Mouse (Mus musculus) spleen, adult 18-20 months (tissue): ENCODE measurements around the gene Gldc.

Source experiments
- DNase-seq, 2 experiments: peaks; one replicate each; pipeline ENCODE4 v3.0.0; 2022; ENCODE audit warnings: mixed read lengths in 2 of 2

Gldc gene

DNA sequence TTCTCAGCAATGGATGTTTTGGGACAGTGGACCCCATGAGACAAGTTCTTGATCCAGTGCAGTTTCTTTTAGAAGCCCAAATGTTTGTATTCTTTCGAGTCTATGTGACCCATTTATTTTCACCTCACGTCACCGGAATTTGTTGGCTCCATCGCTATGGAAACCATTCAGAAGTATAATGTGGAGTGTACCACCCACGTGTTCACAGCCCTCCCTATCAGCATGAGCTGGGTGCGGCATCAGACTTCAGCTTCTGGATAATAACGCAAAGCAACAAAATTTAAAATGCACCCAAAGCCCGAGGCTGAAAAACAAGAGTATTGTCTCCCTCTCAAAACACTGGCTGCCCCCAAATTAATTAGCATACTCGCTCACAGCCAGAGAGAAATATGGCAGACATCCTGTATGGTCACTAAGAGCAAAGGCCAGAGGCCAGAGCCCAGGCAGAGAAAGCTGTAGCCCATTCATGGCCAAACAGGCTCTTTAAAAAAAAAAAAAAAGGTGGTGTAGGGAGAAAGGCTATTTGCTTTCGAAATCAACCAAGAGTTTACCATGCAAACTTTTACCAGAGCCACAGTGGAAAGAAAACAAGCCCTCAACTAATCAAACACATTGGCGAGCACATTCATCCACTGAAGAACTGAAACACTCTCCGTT lies 18.1 kb downstream of the Gldc start:
- no peak for DNase-seq

DNA sequence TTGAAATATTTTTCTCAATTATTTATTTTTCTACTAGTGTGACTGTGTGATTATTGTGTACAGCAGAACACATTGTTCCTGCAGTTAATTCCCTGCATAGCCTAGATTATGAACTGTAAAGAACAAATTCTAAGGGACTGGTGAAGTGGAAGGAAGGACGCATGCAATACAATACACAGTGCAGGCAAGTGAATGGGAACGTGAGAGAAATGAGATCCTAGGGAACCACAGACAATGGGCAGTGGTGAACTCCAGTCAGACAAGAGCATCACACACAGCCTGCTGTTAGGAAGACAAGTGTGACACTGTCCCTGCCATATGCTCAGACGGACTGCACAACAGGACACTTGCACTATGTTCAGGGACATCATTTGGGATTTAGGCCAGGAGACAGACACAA lies 21.5 kb downstream of the Gldc start:
- DNase-seq: no peak

DNA sequence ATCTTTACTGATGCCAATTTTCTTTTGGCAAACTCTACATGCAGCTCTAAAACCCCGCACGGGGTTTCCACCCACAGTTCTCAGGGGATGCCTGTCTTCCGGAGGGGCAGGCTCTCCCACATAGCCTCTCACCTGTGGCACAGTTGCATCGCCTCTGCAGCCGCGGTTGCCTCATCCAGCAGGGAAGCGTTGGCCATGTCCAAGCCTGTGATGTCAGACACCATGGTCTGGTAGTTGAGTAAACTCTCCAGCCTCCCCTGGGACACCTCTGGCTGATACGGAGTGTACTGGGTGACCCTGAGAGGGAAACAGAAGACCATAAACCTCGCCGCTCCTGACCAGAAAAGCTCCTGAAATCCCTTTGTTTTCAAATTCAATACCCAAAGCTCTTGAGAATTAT lies 23.9 kb downstream of the Gldc start:
- DNase-seq: no peak

DNA sequence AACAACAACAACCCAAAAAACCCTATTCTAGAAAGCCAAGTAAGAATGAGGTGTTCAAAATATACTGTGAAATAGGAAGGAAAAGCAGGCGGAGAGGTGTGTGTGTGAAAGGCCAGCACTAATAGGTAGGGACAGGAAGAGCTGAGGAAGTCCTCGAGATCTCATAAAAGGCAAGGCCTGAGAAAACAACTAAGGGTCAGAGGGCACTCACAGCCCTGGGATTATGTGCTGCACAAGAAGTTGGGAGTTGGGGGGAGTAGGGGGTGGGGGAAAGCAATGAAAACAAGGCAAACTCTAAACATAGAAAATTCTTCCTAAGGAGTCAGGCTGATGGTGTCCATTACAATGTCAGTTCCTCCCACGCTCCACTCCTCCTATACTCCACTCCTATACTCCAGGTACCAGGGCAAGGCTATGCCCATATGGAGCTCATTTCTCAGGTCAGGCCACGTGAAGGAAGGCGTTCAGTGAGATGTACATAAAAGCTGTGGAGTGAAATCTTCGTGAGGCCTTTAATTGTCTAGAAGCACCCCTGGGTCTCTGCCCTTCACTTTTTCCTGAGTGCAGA lies 25.9 kb downstream of the Gldc start:
- no peak for DNase-seq

DNA sequence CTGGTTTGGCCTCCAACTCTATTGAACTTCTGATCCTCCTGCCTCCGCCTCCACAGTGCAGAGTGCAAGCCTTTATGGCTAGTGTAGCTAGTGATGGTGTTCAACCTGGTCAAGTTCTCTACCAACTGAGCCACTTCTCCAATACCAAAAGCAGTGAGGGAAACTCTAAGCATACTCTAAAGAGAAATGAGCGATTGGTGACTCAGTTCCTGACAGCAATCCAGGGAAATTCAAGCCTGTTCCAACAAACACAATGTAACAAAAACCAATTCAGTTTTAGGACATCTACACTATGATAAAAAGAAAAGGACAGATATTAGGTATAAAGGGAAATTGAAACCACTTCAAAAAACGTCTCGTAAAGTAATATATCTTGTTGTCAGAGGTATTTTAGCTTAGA lies 27.9 kb downstream of the Gldc start:
- DNase-seq: no peak

DNA sequence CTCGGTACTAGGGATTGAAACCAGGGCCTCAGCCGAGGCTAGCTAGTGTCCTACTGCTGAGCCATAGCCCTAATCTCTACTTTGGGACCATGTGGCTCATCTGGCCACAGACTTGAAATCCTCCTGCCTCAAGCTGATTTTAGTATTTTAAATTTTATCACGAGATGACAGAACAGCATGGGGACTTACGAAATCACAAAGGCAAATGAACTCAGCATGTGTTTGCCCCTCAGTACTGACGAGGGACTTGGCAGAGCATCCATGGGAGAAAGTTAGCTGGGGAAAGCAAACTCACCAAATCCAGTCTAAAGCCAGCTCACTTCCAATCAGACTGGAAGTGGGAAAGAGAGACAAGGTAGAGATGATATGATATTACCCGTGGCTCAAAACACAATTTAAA lies 28.5 kb downstream of the Gldc start:
- DNase-seq: no peak

DNA sequence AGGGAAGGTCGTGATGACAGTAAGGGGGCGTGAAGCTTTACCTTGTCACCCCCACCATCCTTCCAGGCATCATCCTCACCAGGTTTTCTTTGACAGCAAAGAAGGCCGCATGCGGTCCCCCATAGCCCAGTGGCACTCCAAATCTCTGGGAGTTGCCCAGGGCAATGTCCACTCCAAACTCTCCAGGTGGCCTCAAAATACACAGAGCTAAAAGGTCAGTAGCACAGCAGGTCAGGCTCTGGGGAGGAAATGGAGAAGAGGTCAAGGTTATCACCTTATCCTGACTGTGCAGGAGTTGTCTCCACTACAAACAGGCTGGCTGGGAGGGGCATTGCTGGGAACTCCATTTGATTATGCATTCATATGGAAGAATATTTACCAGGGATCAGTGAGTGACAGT lies 30.1 kb downstream of the Gldc start:
- DNase-seq: no peak

DNA sequence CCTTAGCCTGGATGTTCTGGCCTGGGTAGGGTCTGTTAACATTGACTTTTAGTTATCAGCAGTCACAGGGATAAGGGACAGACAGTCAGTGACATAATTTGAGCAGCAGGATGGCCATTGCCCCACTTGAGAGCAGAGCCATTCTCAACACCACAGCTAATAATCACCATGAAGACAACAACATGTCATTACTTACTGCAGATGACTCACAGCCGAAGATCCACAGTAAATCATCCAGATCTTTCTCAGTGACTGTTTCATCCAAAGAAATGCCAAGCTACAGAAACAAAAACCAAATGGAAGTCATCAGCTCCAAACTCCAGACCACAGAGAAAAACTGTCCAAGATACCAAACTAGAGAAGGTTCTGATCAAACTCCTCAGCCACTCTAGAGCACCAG lies 38.9 kb downstream of the Gldc start:
- no peak for DNase-seq

DNA sequence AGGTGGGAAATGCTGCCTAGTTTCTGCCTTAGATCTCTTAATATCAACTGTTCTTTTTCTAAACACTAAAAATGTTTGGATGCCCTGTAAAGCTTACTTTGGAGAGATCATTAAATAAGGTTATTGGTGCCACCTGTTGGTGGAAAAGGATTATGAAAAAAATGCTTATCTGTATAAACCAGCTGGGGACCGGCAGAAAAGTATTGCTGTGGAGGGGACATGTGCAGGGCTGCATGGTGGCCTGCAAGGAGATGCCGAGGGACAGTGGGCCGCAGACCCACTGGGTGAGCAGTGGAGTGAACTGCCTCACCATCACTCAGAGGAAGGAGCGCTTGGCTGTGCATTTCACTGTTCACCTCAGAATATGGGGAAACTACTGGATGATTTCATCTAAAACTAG lies 47.1 kb downstream of the Gldc start:
- DNase-seq: no peak

DNA sequence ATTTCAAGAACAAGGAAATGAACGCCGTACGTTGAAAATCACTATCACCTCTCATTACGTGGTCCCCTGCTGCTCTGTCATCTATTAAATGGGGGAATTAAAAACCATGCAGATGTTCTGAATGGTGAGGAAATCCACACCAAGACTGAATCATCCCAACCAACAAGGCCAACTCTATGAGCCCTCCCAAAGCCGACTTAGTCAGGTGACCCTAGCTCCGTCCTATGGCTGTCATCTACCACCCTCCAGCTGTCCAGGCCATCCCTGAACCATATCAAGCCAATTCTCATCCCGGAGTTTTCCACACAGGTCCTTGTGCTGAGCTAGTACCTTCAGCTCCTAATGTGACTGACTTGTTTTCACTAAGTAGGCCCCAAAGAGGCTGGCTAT lies 49.6 kb downstream of the Gldc start:
- no peak for DNase-seq

DNA sequence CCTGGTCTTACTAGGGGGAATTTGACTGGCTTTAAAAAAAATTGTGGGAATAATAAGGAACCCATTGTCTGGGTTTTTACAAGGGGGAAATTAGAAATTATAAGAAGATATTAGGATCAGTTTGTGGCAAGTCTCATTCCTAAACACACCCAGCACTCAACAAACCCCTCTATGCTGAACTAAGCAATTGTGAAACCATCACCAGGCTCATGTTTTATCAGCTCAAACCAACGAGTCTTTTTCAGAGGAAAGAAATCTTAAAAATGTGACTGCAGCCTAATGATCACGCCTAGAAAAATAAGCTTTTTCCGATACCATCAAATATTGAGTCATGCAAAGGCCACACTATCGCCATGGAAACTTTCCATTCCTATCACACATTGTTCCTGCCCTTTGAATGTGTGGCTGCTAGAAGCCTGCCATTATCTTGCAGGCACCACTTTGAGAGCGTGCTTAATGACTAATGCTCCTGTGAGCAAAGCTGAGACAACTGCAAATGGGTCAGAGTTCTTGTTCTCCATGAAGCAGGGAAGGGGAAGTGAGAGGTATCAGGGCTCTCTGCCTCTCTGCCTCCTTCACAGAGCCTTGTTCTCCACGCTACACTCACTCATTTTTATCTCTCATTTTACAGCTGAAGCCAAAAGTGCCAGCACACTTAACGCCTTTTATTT lies 50.1 kb downstream of the Gldc start:
- no peak for DNase-seq

DNA sequence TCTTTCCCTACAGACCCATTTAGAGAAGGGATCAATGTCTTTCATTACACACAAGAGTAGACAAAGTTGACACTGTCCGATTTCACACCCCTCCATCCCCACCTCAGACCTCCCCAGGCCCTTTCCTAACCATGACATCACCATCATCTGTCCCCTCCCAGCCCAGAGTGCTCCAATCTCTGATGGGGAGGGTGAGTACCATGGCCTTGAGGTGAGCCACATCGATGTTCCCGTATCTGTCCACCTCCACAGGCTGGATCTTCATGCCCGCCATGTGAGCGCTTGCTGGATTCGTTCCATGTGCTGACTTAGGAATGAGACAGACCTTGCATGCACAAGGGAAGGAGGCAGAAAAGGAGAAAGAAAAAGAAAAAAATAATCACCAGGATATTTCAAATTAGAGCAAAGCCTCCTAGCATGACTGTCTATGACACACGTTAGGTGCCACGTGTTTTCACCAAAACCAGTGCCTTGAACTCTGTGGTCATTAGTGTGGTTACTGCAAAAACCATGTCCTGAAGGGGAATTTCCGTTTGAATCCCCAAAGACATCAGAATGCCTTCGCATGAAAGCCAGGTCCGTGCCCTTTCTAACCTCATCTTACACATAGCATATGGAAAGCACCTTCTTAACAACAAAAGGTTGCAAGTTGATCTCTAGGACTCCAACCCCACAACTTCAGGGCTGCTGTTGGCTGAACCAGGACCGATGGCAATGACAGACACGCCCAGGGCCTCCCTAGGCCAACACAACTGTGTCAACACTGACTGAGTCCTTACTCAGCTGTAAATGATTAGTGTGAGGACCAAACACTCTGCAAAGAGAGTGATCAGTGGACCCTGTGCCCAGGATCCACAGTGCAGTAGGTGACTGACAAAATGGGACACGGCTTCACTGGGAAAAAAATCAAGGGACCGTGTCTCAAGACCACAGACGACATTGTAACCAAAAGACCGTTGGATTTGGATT lies 56.6 kb downstream of the Gldc start:
- DNase-seq: no peak

DNA sequence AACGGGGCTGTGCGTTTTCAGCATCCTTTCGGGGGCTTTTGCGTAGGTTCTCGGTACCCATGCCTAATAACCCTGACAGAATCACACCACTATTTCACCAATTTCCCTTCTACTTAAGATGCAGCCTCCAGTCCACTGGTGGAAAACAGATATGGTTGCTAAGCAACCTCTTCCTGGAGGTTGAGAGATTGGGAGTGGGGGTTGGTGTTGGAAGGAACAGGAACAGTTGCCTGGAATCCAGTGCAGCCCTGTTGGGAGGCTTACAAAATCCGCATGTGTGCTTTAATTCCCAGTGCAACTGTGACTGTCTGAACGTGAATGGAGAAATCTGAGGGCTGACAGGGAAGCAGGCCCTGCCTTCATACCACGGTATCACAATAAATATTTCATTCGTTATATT lies 57.5 kb downstream of the Gldc start:
- DNase-seq: no peak

DNA sequence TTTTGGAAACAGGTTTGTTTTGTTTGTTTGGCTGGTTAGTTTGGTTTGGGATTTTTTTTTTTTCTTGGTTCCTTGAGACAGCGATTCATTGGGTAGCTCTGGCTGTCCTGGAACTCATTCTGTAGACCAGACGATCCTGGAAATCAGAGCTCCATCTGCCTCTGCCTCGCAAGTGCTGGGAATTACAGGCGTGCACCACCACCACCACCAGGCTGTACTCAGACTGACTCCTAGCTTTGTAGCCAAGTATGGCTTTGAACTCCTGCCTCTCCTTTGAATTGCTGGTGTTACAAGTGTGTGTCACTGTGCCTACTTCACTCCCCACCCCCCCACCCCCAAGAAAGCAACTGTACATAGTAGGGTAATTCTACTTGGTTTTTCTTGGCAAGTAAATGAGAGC lies 58.0 kb downstream of the Gldc start:
- no peak for DNase-seq

DNA sequence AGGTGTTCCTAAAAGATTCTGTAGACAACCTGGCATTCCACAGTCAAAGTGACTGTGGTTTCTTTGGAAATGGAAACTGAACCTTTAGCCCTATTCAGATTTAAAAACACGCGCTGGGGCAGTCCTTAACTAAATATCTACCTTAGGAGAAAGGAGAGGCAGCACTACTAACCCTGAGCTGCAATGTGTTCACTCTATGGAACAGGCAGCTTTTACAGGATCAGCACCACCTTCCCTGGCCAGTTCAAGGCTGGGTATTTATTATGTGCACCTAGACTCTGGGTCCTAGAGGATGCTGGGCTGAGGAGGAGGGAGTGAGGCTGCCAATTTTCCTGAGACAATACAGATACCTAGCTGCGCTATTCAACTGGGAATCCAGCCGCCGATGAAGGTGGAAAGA lies 59.6 kb downstream of the Gldc start:
- DNase-seq: no peak

DNA sequence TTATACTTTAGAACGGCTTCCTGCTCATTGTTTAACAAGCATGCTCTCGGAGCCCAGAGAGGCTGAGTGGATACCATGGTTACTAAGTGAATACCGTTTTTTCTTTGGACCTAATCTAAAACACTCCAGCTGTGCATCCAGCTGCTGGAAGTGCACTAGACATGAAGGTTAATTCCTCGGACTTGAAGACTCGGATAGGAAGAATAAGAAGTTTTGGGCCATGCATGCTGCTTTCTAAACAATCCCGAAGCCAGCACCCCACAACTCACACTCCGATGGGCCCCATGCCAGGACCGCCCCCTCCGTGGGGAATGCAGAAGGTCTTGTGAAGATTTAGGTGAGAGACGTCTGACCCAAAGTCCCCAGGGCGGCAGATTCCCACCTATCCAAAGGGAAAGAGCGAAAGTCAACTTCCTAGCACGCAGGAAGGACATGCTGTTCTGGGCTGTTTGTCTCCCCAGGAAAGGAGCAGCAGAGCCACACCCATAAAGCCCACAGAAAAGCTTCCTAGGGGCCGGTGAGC lies 60.2 kb downstream of the Gldc start:
- no peak for DNase-seq

DNA sequence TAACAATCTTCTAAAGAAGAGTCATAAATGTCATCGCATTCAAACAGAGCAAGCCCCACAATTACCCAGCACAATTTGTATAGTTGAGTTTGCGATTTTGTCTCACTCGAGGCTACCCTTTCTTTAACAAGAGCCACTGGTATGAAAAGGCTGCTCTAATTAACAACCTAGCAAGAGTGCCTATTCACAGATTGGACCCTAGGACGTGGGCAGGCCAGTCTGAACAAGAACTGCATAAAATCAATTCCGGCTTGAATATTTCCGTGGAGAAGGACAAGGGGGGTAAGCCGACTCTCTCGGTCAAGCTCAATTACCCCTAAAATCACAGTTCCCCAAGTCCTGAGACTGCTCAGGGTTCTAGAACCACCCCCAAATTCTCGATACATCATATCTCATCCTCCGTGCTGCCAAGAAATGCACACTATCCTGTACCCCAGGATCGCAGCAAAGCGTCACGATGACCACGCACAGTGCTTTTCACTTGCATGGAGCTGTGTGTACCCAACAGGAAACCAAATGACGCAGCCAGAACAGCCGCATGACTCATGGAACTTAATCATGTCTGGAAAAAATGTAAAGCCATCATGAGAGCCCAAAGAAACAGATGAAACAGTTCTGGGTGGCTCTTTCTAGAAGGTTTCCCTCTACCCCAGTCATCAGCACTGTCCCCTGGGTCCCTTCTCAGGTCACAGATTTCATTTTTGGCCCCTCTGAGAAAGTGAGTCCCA lies 62.1 kb downstream of the Gldc start:
- DNase-seq: no peak

DNA sequence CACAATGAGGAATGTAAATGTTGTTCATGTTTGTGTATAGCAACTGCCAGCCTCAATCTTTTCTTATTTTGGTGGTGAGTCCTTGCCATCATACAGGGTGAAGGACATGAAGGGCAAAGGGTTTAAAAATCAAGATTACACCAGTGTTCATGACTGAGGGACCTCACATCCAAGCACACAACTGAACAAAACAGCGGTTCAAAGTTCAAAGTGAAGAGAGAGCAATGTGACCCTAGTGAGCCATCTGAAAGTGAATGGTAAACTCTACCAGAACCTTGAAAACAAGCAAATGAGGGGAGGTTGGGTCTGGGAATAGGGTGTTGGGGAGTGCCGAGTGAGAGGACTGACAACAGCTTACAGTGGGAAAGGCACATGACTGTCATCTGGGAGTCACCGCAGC lies 63.8 kb downstream of the Gldc start:
- no peak for DNase-seq

DNA sequence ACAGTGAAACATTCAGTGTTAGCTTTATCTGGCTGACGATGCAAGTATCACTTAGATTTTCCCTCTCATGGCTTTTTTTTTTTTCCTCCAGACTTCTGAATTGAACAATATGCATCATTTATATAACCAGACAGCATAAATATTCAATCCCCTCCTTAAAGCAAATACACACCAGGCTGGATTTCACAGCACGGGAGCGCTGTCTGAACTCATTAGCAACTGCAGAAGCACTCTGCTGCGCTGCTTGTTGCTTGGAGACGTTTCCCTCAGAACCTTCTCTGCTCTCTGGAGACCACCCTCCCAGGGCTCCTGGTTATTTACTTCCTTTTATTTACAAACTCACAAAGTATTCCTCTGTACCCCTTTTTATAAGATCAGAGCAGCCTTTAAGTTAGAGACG lies 66.1 kb downstream of the Gldc start:
- no peak for DNase-seq

DNA sequence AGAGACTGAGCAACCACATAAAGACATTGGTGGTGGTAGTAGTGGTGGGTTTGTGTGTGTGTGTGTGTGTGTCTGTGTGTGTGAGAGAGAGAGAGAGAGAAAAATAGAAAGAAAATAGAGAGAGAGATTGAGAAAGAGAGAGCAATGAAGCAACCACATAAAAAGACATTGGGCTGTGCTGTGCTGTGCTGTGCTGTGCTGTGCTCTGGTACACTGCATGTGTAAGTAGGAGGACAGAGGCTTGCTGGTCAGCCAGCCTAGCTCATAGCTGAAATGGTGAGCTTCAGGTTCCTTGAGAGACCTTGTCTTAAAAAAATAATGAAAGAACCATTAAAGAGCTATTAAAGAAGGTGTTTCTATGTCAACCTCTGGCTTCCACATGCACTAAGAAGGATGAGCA lies 66.6 kb downstream of the Gldc start:
- no peak for DNase-seq

DNA sequence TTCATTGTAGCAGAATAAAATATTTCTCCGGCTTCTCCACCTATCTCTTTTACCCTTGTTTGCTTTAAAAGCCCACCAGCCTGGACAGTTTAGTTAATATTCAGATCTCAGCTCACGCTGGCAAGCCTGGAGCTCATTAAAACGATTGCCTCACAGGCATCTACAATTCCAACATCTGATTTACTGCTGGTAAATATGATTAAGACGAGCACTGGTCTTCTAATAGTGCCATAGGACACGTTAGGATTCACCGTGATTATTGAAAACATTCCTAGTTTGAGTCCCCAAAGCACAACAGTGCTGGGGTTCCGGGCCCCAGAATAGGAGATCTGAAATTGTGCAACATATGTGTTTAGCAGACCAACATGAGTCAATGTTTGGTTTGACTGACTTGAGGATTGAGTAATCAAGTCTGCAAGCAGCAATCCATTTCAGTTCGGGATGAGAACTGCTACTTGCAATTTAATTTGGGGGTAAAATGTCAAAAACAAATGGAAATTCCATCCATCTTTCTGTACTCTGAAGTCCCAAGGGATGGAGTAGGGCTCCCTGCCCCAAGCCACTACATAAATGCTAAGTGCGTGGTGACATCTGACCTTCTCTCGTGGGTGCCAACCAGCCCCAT lies 67.9 kb downstream of the Gldc start:
- no peak for DNase-seq
